Mouse (Mus musculus): ENCODE results near the gene 2610301B20Rik.

- TF ChIP-seq GATA1 (IDR thresholded peaks at IDR 0.05; ENCODE audit: low read length): no peak
- TF ChIP-seq TAL1 (IDR thresholded peaks at IDR 0.05; ENCODE audit: low read length): no peak
These were observed 2.1 kb upstream of the 2610301B20Rik start for GRCm38 (mm10) chr4:10872231-10872630.
